Mouse (Mus musculus): ENCODE results near the gene Fam219a.

DNA sequence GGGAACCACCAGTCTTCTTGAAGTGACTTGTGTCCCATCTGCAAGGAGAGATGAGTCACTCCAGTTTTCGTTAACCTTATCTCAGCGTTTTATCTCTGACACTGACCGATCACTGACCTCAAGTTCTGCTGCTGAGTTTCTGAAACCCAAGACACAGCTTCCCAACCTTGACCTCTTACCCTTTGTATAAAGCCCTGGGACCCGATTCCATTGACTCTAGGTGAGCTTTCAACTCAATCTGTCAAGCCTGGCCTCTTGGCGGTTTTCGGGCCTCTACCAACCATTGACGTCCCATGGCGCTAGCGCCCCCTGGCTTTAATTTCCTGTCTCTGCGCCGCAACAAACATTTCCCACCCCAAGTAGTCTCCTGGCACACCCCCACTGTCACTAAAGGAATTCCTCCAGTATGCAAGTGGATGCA, 64.2 kb downstream of the Fam219a start:
- TF ChIP-seq CTCF (IDR thresholded peaks at IDR 0.05; ENCODE audit: extremely low read depth, insufficient read depth, insufficient read length, insufficient replicate concordance) (no peak), POLR2A (IDR thresholded peaks at IDR 0.05; ENCODE audit: low read depth, low read length) (no peak)
